Comparison of ENCODE assay signal across 8 mouse cellular contexts in genomic region chr7:145102216-145102615, GRCm38 (mm10).
A peak's percentile ranks its signal among the peaks of the same experiment; 100 is the strongest.
DNase-seq lines count a peak whose midpoint lies in the region.

No protein-coding gene starts in this region.

- peak; percentile 17 for DNase-seq in embryo, embryonic 10.5 days (ENCODE audit: low spot score)
- no peak for DNase-seq in embryo, embryonic 9.5 days (ENCODE audit: extremely low spot score)
- peak; percentile 33 for DNase-seq in right cerebral cortex, postnatal 4 days
- DNase-seq in right cerebral cortex, postnatal 25 days: no peak
- peak; percentile 48 for DNase-seq in kidney, adult 9 months
- DNase-seq in lung, postnatal 14 days: peak; percentile 77
- no peak for DNase-seq in spleen, postnatal 36 days (ENCODE audit: low spot score in 2 of 2)
- DNase-seq in thymus, postnatal 10 days (ENCODE audit: low spot score in 2 of 2): no peak

Comparison
In these comparisons a context has a peak if more than half of its experiments do, and no peak if none do; other contexts are left out.
1. DNase-seq: peak in embryo, embryonic 10.5 days (single experiment), right cerebral cortex, postnatal 4 days (single experiment), kidney, adult 9 months (single experiment) and lung, postnatal 14 days (single experiment); none in embryo, embryonic 9.5 days (single experiment), right cerebral cortex, postnatal 25 days (single experiment), spleen, postnatal 36 days (0 of 2) and thymus, postnatal 10 days (0 of 2).